Mouse (Mus musculus): Measurements from ENCODE around the gene Mknk2. TPM values are rescaled to one million over a fixed set of nuclear protein-coding genes. Genes with fewer than 3 reads are reported as not detected.
A peak's percentile ranks its signal among the peaks of the same experiment; 100 is the strongest.

Gene Mknk2
- polyA plus RNA-seq, 1 experiment from 2014 or later = 79.5 TPM

DNA sequence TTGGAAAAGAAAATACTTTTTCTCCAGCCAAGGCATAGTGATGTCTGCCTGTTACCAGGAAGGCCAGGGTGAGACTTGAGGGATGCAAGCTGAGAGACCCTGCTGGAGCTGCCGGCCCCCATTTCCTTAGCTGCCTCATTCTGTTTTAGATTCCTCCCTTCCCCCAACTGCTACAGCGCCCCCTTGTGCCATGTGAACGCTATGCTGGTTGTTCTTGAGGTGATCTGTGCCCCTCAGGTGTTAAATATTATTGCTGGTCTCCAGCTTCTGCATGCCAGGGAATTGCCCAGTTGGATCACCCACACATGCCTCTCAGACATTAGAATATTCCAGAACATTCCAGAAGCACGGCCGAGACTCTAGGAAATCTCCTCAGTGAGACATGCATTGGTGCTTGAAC, 16.8 kb downstream of the Mknk2 start:
- ATAC-seq (ENCODE audit: insufficient read depth, low FRiP score, low TSS enrichment) (no peak), DNase-seq (ENCODE audit: low spot score) (peak; percentile 47)
- Histone ChIP-seq H3K9ac (ENCODE audit: low read length) (no peak overlapping the region), H3K4me1 (ENCODE audit: control insufficient read depth, insufficient read depth, low read length) (0 out of 2 replicates have a peak, but pooled peaks cover 4% of the 10 kb centered on the region), H3K4me3 (ENCODE audit: low read depth, low read length) (no peak overlapping the region), H3K27ac (ENCODE audit: low read depth, low read length) (no peak overlapping the region), H3K27me3 (ENCODE audit: control insufficient read depth, insufficient read depth, low read length) (no peaks in the 10 kb centered on the region), H3K9me3 (ENCODE audit: control insufficient read depth, low read length) (no peaks in the 10 kb centered on the region), H3K4me2 (ENCODE audit: low read depth) (no peak overlapping the region), H3K36me3 (ENCODE audit: control insufficient read depth, insufficient read depth, low read length) (no peaks in the 10 kb centered on the region)
- WGBS = 36% methylated on average over 5 of the region's 5 CpGs

DNA sequence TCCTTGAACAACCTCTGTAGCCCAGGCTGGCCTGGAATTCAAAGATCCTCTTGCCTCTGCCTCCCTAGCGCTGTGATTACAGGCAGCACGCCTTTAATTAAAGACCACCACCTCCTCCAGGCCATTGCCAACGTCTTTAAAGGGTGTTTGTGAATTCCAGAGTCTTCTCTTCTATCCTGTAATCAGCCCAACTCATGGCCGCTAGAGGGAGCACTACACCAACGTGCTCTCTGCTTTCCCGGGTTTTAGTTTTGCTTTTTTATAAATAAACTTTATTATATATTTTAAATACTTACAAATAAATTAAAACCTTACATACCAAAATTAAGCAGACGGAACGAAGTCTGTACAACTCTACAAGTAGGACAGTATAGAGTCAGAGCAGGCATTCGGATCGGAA, 18.7 kb downstream of the Mknk2 start:
- ATAC-seq (ENCODE audit: insufficient read depth, low FRiP score, low TSS enrichment) (no peak), DNase-seq (ENCODE audit: low spot score) (peak; percentile 76)
- no peaks in the 10 kb centered on the region for H3K36me3 ChIP-seq (ENCODE audit: control insufficient read depth, insufficient read depth, low read length)
- no peaks in the 10 kb centered on the region for H3K9me3 ChIP-seq (ENCODE audit: control insufficient read depth, low read length)
- H3K9ac ChIP-seq (ENCODE audit: low read length) = no peak overlapping the region
- H3K27me3 ChIP-seq (ENCODE audit: control insufficient read depth, insufficient read depth, low read length) = no peaks in the 10 kb centered on the region
- peaks cover 8% of the 10 kb centered on the region for H3K4me1 ChIP-seq (ENCODE audit: control insufficient read depth, insufficient read depth, low read length)
- 19% methylated on average over 10 of the region's 10 CpGs for WGBS
- no peak overlapping the region for H3K4me2 ChIP-seq (ENCODE audit: low read depth)
- no peak overlapping the region for H3K27ac ChIP-seq (ENCODE audit: low read depth, low read length)
- H3K4me3 ChIP-seq (ENCODE audit: low read depth, low read length) = no peak overlapping the region

DNA sequence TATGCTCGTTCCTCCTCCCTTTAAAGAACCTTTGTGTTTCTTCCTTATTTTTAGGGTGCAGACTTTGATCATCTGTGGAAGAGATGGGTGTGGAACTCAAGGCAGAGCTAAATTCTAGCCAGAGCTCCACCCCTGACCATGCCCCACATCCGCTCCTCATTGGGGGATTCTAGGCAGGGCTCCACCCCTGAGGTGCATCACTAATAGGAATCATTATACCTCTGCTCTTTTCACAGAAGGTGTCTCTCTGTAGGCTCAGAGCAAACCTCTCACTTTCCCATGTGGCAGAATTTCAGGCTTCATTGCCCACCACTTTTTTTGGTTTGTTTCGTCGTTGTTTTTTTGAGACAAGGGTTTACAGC, 19.1 kb downstream of the Mknk2 start:
- no peak overlapping the region for H3K4me3 ChIP-seq (ENCODE audit: low read depth, low read length)
- H3K36me3 ChIP-seq (ENCODE audit: control insufficient read depth, insufficient read depth, low read length) = no peaks in the 10 kb centered on the region
- H3K4me2 ChIP-seq (ENCODE audit: low read depth) = no peak overlapping the region
- H3K9me3 ChIP-seq (ENCODE audit: control insufficient read depth, low read length) = no peaks in the 10 kb centered on the region
- no peak for ATAC-seq (ENCODE audit: insufficient read depth, low FRiP score, low TSS enrichment)
- WGBS = 69% methylated on average over 4 of the region's 4 CpGs
- DNase-seq (ENCODE audit: low spot score) = no peak
- H3K4me1 ChIP-seq (ENCODE audit: control insufficient read depth, insufficient read depth, low read length) = peaks cover 8% of the 10 kb centered on the region
- H3K27ac ChIP-seq (ENCODE audit: low read depth, low read length) = no peak overlapping the region
- no peak overlapping the region for H3K9ac ChIP-seq (ENCODE audit: low read length)
- no peaks in the 10 kb centered on the region for H3K27me3 ChIP-seq (ENCODE audit: control insufficient read depth, insufficient read depth, low read length)

DNA sequence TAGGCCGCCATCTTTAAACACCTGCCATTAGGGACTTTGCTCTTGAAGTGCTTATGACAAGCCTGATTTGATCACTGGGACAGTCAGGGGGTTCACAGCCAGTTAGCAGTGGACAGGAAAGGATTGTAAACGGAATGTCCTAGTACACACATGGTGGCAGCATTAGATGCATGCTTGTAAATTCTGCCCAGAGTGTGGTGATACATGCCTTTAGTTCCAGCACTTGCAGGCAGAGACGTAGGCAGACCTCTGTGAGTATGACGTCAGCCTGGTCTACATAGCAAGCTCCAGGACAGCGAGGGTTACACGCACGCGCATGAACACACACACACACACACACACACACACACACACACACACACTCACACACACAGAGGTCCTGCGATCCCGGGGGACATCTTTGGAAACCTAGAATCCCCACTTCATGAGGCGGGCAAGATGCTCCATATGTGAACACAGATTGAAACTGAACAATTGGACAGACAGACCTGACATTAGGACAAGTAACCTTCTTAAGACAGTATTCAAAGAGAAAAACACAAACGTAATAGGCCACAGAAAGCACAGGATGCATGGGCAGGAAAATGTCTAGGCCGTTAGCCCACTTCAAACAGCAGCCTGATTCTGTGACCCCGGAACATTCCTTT, 19.6 kb downstream of the Mknk2 start:
- H3K27me3 ChIP-seq (ENCODE audit: control insufficient read depth, insufficient read depth, low read length) = no peaks in the 10 kb centered on the region
- no peak overlapping the region for H3K9ac ChIP-seq (ENCODE audit: low read length)
- H3K4me2 ChIP-seq (ENCODE audit: low read depth) = no peak overlapping the region
- ATAC-seq (ENCODE audit: insufficient read depth, low FRiP score, low TSS enrichment) = no peak
- no peaks in the 10 kb centered on the region for H3K36me3 ChIP-seq (ENCODE audit: control insufficient read depth, insufficient read depth, low read length)
- H3K4me1 ChIP-seq (ENCODE audit: control insufficient read depth, insufficient read depth, low read length) = peaks cover 8% of the 10 kb centered on the region
- no peak overlapping the region for H3K4me3 ChIP-seq (ENCODE audit: low read depth, low read length)
- H3K9me3 ChIP-seq (ENCODE audit: control insufficient read depth, low read length) = no peaks in the 10 kb centered on the region
- no peak overlapping the region for H3K27ac ChIP-seq (ENCODE audit: low read depth, low read length)
- DNase-seq (ENCODE audit: low spot score) = no peak
- WGBS = 85% methylated on average over 14 of the region's 14 CpGs

DNA sequence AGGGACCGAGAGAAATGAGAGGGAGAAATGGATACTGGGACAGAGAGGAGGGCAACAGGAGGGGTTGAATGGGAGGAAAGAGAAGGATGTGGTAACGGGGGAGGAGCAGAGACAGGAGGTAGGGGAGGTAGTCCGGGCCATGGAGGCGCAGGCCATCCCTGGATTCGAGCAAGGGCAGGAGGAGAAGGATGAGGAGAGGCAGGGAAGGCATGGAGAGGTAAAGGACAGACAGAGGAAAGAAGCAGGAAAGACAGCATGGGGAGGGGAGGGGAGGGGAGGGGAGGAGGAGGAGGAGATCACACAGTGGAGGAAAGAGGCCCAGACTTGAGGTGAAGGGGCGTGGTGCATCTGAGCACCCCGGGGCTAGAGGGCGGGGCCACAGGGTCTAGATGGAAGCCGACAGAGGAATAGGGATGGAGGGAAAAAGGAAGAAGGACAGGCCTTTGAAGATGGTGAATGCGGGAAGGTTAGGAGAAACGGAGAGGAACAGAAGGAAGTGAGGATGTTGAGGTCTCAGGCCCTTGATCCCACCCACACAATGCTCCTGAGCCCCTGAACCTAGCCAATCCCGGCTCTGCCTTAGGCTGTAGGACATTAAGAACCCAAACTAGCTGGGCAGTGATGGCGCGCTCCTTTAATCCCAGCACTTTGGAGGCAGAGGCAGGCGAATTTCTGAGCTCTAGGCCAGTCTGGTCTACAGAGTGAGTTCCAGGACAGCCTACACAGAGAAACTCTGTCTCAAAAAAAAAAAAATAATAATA, 20.9 kb downstream of the Mknk2 start, which contains the start of gene Btbd2:
TSS of gene Btbd2 (minus strand) at position 209 of the 761 bp plus-strand sequence.
- Histone ChIP-seq H3K4me3 (ENCODE audit: low read depth, low read length) (peak within 1 kb of the TSS; percentile 92), H3K27ac (ENCODE audit: low read depth, low read length) (peak within 1 kb of the TSS; percentile 78), H3K27me3 (ENCODE audit: control insufficient read depth, insufficient read depth, low read length) (no peaks in the 10 kb centered on the region), H3K4me2 (ENCODE audit: low read depth) (peak within 1 kb of the TSS; percentile 92), H3K9ac (ENCODE audit: low read length) (peak within 1 kb of the TSS; percentile 95), H3K9me3 (ENCODE audit: control insufficient read depth, low read length) (no peaks in the 10 kb centered on the region), H3K4me1 (ENCODE audit: control insufficient read depth, insufficient read depth, low read length) (peaks cover 8% of the 10 kb centered on the region), H3K36me3 (ENCODE audit: control insufficient read depth, insufficient read depth, low read length) (no peaks in the 10 kb centered on the region)
- peak; percentile 20 for ATAC-seq (ENCODE audit: insufficient read depth, low FRiP score, low TSS enrichment)
- no peak for DNase-seq (ENCODE audit: low spot score)
- WGBS = 19% methylated on average over 15 of the region's 15 CpGs

DNA sequence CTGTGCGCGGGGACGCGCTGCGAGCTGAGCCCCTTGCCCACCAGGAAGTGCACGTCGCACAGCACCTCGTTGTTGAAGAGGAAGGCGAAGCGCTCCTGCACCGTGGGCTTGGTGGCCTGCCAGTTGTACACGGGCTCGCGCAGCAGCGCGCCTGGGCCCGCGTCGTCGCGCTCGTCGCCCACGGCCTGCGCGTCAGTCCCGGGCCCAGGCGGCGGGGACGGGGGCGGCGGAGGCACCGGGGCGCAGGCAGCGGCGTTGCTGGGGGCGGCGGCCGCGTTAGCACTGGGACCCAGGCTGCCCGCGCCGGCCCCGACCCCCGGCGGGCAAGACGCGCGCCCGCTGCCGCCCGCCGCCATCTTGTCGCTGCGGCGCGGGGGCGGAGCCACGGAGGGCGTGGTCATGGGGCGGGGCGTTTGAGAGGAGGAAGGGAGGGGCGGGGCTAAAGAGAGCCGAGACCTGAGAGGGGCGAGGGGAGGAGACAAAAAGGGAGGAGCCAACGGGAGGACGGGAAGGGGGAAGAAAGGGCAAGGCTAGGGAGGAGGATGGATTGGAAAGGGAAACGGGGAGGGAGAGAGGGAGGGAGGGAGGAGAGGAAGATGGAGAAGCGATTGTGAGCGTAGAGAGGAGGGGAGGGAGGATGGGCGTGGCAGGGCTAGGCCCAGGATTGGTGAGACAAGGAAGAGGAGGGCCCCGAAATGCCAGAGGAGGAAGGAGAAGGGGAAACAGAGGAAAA, 21.6 kb downstream of the Mknk2 start:
- ATAC-seq (ENCODE audit: insufficient read depth, low FRiP score, low TSS enrichment) (peak; percentile 65), DNase-seq (ENCODE audit: low spot score) (peak; percentile 98)
- H3K9ac ChIP-seq (ENCODE audit: low read length) = peak overlapping the region; percentile 95
- peaks cover 8% of the 10 kb centered on the region for H3K4me1 ChIP-seq (ENCODE audit: control insufficient read depth, insufficient read depth, low read length)
- H3K4me2 ChIP-seq (ENCODE audit: low read depth) = peak overlapping the region; percentile 92
- no peaks in the 10 kb centered on the region for H3K36me3 ChIP-seq (ENCODE audit: control insufficient read depth, insufficient read depth, low read length)
- H3K4me3 ChIP-seq (ENCODE audit: low read depth, low read length) = peak overlapping the region; percentile 92
- H3K9me3 ChIP-seq (ENCODE audit: control insufficient read depth, low read length) = no peaks in the 10 kb centered on the region
- under 1% methylated on average over 71 of the region's 72 CpGs for WGBS
- peak overlapping the region; percentile 78 for H3K27ac ChIP-seq (ENCODE audit: low read depth, low read length)
- no peaks in the 10 kb centered on the region for H3K27me3 ChIP-seq (ENCODE audit: control insufficient read depth, insufficient read depth, low read length)

DNA sequence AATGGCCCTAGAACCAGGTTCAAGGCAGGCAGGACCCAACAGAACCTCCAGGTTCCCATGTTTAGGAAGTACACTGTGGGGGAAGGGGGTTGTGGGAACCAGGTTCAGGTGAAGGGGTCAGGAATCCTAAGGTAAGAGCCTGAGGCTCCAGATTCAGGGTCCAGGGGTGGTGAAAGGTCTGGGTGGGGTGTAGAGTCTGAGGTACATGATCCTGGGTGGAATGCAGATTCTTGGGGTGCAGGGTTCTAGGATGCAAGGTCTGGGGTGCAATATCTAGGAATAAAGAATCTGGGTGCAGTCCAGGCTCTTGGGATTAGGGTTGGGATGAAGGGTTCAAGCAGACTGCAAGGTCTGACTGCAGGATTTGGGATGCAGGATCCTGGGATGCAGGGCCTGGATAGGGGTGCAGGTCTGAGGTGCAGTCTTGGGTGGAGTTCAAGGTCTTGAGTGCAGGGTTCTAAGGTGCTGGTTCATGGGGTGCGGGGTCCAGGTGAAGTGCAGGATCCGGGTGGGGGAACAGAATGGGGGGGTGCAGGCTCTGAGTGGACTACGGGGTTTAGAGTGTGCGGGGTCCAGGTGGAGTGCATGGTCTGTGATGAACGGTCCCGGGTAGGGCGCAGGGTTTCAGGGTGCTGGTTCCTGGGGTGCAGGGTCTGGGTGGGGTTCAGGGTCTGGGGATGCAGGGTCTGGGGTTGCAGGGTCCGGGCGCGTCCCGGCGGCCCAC, 22.3 kb downstream of the Mknk2 start:
- Histone ChIP-seq H3K9ac (ENCODE audit: low read length) (peak overlapping the region; percentile 95), H3K4me3 (ENCODE audit: low read depth, low read length) (peak overlapping the region; percentile 92), H3K4me2 (ENCODE audit: low read depth) (peak overlapping the region; percentile 92), H3K36me3 (ENCODE audit: control insufficient read depth, insufficient read depth, low read length) (no peaks in the 10 kb centered on the region), H3K27me3 (ENCODE audit: control insufficient read depth, insufficient read depth, low read length) (no peaks in the 10 kb centered on the region), H3K4me1 (ENCODE audit: control insufficient read depth, insufficient read depth, low read length) (peaks cover 8% of the 10 kb centered on the region), H3K9me3 (ENCODE audit: control insufficient read depth, low read length) (no peaks in the 10 kb centered on the region), H3K27ac (ENCODE audit: low read depth, low read length) (0 out of 2 replicates have a peak overlapping the region, but pooled peaks have one; percentile 58)
- ATAC-seq (ENCODE audit: insufficient read depth, low FRiP score, low TSS enrichment) = peak; percentile 48
- 3% methylated on average over 12 of the region's 12 CpGs for WGBS
- DNase-seq (ENCODE audit: low spot score) = no peak

DNA sequence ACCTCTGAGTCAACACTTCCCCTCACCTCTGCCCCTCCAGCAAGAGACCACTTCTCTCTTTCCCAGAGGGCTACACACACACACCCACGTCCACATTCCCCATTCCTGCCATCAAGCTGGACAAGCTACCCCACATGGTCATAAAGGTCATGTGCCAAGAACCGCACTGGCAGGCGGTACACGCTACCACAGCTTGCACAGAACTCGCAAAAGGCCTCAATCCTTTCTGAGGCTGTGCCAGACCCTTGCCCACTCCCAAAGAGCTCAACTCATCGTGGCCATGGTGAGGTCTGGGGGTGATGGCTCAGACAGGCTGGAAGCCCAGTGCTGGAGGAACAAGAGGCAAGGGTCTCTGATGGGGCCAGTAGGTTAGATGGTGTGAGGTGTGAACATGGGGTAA, 23.0 kb downstream of the Mknk2 start:
- Histone ChIP-seq H3K4me3 (ENCODE audit: low read depth, low read length) (no peak overlapping the region), H3K4me1 (ENCODE audit: control insufficient read depth, insufficient read depth, low read length) (peaks cover 8% of the 10 kb centered on the region), H3K9ac (ENCODE audit: low read length) (no peak overlapping the region), H3K9me3 (ENCODE audit: control insufficient read depth, low read length) (no peaks in the 10 kb centered on the region), H3K27me3 (ENCODE audit: control insufficient read depth, insufficient read depth, low read length) (no peaks in the 10 kb centered on the region), H3K4me2 (ENCODE audit: low read depth) (peak overlapping the region; percentile 92), H3K36me3 (ENCODE audit: control insufficient read depth, insufficient read depth, low read length) (no peaks in the 10 kb centered on the region), H3K27ac (ENCODE audit: low read depth, low read length) (no peak overlapping the region)
- no peak for ATAC-seq (ENCODE audit: insufficient read depth, low FRiP score, low TSS enrichment)
- DNase-seq (ENCODE audit: low spot score) = no peak
- WGBS = 87% methylated on average over 6 of the region's 6 CpGs
